Mouse (Mus musculus) megakaryocyte-erythroid progenitor cell, adult 5-6 weeks (primary cell): ENCODE measurements around the gene Gm10112. TPM values are rescaled to one million over a fixed set of nuclear protein-coding genes. Genes with fewer than 3 reads are reported as not detected.

Source experiments
- ATAC-seq: replicated peaks from 2 replicates; pipeline ENCODE4 v1.8.0; 2016; ENCODE audit warnings: mild to moderate bottlenecking, inconsistent platforms; ENCODE audit not compliant: severe bottlenecking, poor library complexity, low FRiP score, low TSS enrichment
- total RNA-seq, 2 experiments: library from RNA; stranded (forward) in 1 of 2; stranded (reverse) in 1 of 2; fragments of 200-1000, 215-1000 nt in 1 of 2; fragments of >200 nt in 1 of 2; fragmentation: Nextera tagmentation in 1 of 2; gene quantifications; 2 replicates each; pipeline ENCODE4 v1.2.3; 2014 to 2017

The Gm10112 gene
- total RNA-seq (2014; fragmentation: Nextera tagmentation) (not detected in 2 replicates), total RNA-seq (2017) (not detected in 2 replicates)

DNA sequence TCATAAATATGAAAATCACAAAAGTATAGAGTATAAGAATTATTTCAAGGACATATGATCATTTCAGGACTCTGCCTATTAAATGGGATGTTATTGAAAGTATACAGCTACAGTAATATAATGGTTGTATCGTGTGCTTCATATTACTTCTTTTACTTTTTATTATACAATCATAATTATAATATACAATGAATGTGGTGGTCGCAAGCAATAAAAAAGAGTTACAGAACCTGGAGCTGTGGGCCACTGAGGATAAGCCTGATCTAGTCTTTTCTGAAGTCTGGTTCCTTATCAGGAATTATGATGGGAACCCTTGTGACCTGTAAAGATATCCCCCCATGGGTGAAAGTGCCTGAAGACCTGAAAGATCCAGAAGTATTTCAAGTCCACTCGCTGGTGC lies at the start of gene Gm10112:
Gene Gm10112, plus strand, starts transcription at position 301 of the 400 bp plus-strand sequence.
- ATAC-seq: no peak

DNA sequence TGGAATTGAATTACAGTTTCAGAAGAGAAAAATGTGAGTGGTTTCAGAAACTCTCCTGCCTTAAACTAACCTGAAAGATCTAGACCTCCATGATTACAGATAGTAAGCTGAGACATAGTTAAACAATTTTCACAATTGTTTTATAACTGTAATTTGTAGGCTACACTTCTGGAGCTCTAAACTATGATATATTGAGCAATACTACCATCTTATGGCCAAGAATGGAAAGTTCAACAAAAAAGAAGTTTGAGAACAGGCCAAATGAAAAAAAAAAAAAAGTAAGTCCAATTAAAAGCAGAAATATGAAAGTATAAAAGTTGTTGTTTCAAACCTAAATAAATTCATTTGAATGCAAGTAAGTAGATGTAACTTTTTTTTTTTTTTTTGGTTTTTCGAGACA lies 21.4 kb downstream of the Gm10112 start:
- ATAC-seq: no peak

DNA sequence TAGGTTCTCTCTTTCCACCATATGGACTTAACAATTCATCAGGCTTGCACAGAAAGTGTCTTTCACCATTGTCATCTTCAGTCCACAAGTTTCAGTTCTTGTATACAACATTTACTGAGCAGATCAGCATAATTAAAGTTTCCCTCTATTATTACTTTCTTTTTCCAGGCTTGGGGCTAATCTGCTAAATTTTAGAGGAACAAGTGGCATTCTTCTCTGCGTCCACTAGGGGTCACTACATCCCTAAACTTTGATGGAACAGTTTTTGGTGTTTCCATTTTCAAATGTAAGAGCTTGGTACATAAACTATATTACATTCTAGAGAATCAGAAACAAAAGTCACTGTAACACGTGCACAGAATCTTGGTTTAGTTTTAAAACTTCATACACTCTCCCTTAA lies 28.2 kb downstream of the Gm10112 start:
- ATAC-seq: no peak

DNA sequence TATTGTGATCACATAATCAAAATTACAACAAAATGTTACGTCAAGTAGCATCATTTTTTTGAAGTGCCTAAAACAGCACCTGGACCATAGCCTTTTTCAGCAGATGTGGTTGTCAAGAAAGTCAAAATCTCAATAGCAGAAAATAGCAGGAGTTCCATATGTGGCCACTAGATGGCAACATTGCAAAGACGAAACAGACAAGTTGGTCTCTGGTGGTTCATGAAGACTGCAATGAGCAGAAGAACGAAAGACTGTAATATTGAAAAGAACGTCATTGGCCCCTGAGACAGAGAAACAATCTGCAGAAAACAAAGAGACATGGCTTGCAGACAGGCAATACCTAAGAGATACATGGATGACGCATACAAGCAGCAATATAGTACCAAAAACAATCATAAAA lies 42.1 kb downstream of the Gm10112 start:
- ATAC-seq: no peak

Other genes starting within 250 kb of the Gm10112 start
- gene Cylc1, start 57.9 kb upstream of the Gm10112 start, total RNA-seq (2014; fragmentation: Nextera tagmentation): not detected in 2 replicates
- not detected in 2 replicates for gene Cylc1, start 57.9 kb upstream of the Gm10112 start, total RNA-seq (2017)